Mouse (Mus musculus): ENCODE results near the gene Gm21788. TPM values are rescaled to one million over a fixed set of nuclear protein-coding genes. Genes with fewer than 3 reads are reported as not detected.

Gene Gm21788
- polyA plus RNA-seq (2014; fragmentation: Illumina TruSeq; extraction: RNeasy Lipid Tissue Mini Kit (QIAGEN cat#74804); ENCODE audit: low read depth, low replicate concordance), result not detected

GRCm38 (mm10) chrY:7404710-7405109, at the start of gene Gm21788:
Gene Gm21788 (plus strand): TSS chrY:7405010.

Other genes starting within 250 kb of the Gm21788 start
- not detected for gene Gm21244, start 235.7 kb upstream of the Gm21788 start, polyA plus RNA-seq (2014; fragmentation: Illumina TruSeq; extraction: RNeasy Lipid Tissue Mini Kit (QIAGEN cat#74804); ENCODE audit: low read depth, low replicate concordance)
- gene Gm28998, start 151.2 kb upstream of the Gm21788 start, polyA plus RNA-seq (2014; fragmentation: Illumina TruSeq; extraction: RNeasy Lipid Tissue Mini Kit (QIAGEN cat#74804); ENCODE audit: low read depth, low replicate concordance), result not detected
- not detected for gene Gm20826, start 233.5 kb downstream of the Gm21788 start, polyA plus RNA-seq (2014; fragmentation: Illumina TruSeq; extraction: RNeasy Lipid Tissue Mini Kit (QIAGEN cat#74804); ENCODE audit: low read depth, low replicate concordance)